Mouse (Mus musculus) stomach, postnatal 0 days (tissue): ENCODE data around the gene Pccb. TPM values are rescaled to one million over a fixed set of nuclear protein-coding genes. Genes with fewer than 3 reads are reported as not detected.

ENCODE experiments used
- ATAC-seq: fragments of 200-750 bp; cut with Nextera tagmentation; 2 replicates; pipeline ENCODE4 v1.8.0; 2017; ENCODE audit not compliant: low FRiP score, low TSS enrichment
- DNase-seq: peaks from one replicate; pipeline ENCODE4 v3.0.0-alpha.2; 2016; ENCODE audit warnings: low spot score
- H3K27ac ChIP-seq: fragments of 300-500 bp; sonication (generic); replicated peaks from 2 replicates; pipeline ENCODE4 v1.5.1; 2014; ENCODE audit warnings: mild to moderate bottlenecking, control low read depth
- H3K27me3 ChIP-seq: fragments of 300-500 bp; sonication (generic); 2 replicates; pipeline ENCODE4 v1.6.1; 2014; ENCODE audit warnings: low read length; ENCODE audit not compliant: control insufficient read depth, insufficient read depth
- H3K36me3 ChIP-seq: fragments of 300-500 bp; sonication (generic); 2 replicates; pipeline ENCODE4 v1.6.1; 2014; ENCODE audit warnings: low read length, mixed read lengths; ENCODE audit not compliant: control insufficient read depth, insufficient read depth
- H3K4me1 ChIP-seq: fragments of 300-500 bp; sonication (generic); replicated peaks from 2 replicates; pipeline ENCODE4 v1.6.1; 2014; ENCODE audit warnings: antibody characterized with exemption; ENCODE audit not compliant: control insufficient read depth, insufficient read depth
- H3K4me2 ChIP-seq: fragments of 300-500 bp; sonication (generic); replicated peaks from 2 replicates; pipeline ENCODE4 v1.6.1; 2014; ENCODE audit warnings: low read depth, mild to moderate bottlenecking, control low read depth, moderate library complexity
- H3K4me3 ChIP-seq: fragments of 300-500 bp; sonication (generic); 2 replicates; pipeline ENCODE4 v1.5.1; 2014; ENCODE audit warnings: low read depth, low read length, control low read depth
- H3K9ac ChIP-seq: fragments of 300-500 bp; sonication (generic); 2 replicates; pipeline ENCODE4 v1.6.1; 2014; ENCODE audit warnings: mild to moderate bottlenecking, low read length, control low read depth, mixed read lengths
- H3K9me3 ChIP-seq: fragments of 300-500 bp; sonication (generic); 2 replicates; pipeline ENCODE4 v1.6.1; 2016; ENCODE audit warnings: low read length; ENCODE audit not compliant: control insufficient read depth
- CTCF ChIP-seq: IDR thresholded peaks from 2 replicates; pipeline ENCODE4 v1.5.1; 2016; ENCODE audit warnings: antibody characterized with exemption, low read depth, mild to moderate bottlenecking, moderate library complexity
- EP300 ChIP-seq: optimal IDR thresholded peaks from 2 replicates; pipeline ENCODE3; 2016; ENCODE audit warnings: antibody characterized with exemption
- WGBS: fragments of 180-500 bp; shearing (Covaris S2); extraction: QIAGEN DNeasy Blood & Tissue Kit; methylation state at CpG from one replicate; pipeline ENCODE4 v1.1.7; 2014; 5-methylcytosine and 5-hydroxymethylcytosine counted together
- polyA plus RNA-seq: library from polyadenylated mRNA; unstranded; fragments of >200 nt; fragmentation: Nextera tagmentation; extraction: Ambion mirVana; gene quantifications from 2 replicates; pipeline ENCODE4 v1.2.1, GENCODE M21; 2015

Pccb gene
- polyA plus RNA-seq, 1 experiment from 2014 or later: 29.9 TPM

DNA sequence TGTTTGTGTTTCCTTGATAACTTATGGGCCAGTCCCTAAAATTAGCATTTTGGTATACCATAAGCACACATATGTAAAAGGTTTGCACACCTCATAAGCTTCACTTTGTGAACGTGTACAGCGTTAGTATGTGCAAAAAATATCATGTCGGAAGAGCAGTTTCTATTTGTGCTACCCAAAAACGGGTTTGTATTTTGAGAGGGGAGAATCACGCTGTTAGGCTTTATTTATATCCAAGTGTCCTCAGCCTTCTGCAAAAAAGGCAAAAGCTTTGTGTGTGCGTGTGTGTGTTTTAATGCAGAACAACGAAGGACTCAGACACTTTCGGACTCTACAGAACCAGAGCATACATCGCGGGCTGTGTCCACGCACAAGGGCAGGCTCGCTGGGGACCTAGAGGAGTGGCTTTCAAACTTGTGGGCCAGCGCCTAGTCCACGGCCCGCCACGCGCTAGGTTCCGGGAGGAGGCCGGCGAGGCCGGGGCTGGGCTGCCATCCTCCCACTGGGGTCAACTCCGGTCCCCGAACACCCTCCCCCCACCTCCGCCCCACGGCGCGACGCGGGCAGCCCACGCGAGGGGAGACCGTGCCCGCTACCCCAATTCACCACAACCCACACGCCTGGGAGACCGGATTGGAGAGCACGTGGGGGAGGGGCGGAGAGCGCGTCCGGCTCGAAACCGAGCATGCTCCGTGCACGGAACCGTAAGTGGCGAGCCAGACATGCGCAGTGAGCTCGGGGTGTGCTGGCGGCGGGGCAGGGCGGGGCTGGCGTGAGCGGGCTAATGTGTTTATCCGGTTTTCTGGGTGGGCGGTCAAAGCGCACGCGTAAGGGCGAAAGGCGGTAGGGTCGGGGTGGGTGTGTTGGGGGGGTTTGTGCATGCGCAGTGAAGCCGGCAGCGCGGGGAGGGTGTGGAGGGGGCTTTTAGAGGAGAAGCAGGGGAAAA lies 38.6 kb upstream of the Pccb start:
- Histone ChIP-seq H3K4me2 (peak overlapping the region; percentile 73), H3K27ac (peak overlapping the region; percentile 100), H3K36me3 (no peaks in the 10 kb centered on the region), H3K27me3 (no peaks in the 10 kb centered on the region), H3K9ac (peak overlapping the region; percentile 99), H3K4me3 (peak overlapping the region; percentile 98), H3K9me3 (no peaks in the 10 kb centered on the region), H3K4me1 (no peaks in the 10 kb centered on the region)
- 1% methylated on average over 53 of the region's 65 CpGs for WGBS
- ATAC-seq: peak; percentile 94
- no peak for TF ChIP-seq CTCF
- DNase-seq: peak; percentile 99

DNA sequence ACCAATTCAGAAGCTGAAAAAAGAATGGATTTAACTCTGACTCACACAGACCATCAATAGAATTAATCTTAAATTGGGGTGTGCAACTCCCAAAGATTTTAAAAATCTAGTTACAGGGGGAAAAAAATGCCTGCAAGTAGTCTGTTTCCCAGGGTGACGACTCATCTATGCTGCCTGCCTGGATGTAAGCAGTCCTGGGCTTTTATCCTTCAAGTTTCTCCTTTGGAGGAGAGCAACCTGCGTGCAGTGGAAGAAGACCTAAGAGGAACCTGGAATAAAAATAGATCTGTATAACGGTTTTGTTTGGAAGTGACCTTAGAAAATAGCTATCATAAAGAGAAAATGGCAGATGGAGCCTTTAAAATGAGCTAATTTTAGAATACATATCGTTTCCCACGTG lies 37.8 kb upstream of the Pccb start:
- no peaks in the 10 kb centered on the region for H3K9me3 ChIP-seq
- H3K9ac ChIP-seq: no peak overlapping the region
- no peaks in the 10 kb centered on the region for H3K36me3 ChIP-seq
- DNase-seq (no peak), ATAC-seq (no peak)
- H3K4me3 ChIP-seq: 0 out of 2 replicates have a peak overlapping the region, but pooled peaks have one; percentile 98
- no peak overlapping the region for H3K27ac ChIP-seq
- TF ChIP-seq CTCF: no peak
- TF ChIP-seq EP300: no peak
- peak overlapping the region; percentile 73 for H3K4me2 ChIP-seq
- 28% methylated on average over 5 of the region's 5 CpGs for WGBS
- H3K4me1 ChIP-seq: no peaks in the 10 kb centered on the region
- H3K27me3 ChIP-seq: no peaks in the 10 kb centered on the region

DNA sequence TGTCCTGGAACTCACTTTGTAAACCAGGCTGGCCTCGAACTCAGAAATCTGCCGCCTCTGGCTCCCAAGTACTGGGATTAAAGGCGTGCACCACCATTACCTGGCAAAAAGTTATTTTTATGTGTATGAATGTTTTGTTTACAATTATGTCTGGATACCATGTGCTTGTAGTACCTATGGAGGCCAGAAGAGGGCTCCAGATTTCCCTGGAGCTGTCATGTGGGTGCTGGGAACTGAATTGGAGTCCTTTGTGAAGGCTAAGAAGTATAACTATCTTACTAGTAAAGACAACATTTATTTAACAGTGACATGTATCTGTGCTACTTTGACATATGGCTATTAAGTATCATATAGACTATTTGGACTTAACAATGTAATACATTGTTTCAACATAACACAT lies 35.1 kb upstream of the Pccb start:
- no peak overlapping the region for H3K4me3 ChIP-seq
- no peaks in the 10 kb centered on the region for H3K9me3 ChIP-seq
- no peak for ATAC-seq
- H3K27me3 ChIP-seq: no peaks in the 10 kb centered on the region
- no peak overlapping the region for H3K4me2 ChIP-seq
- WGBS: 95% methylated on average over 3 of the region's 3 CpGs
- DNase-seq: no peak
- no peak for TF ChIP-seq EP300
- peak; percentile 40 for TF ChIP-seq CTCF
- no peak overlapping the region for H3K9ac ChIP-seq
- no peaks in the 10 kb centered on the region for H3K36me3 ChIP-seq
- no peak overlapping the region for H3K27ac ChIP-seq
- no peaks in the 10 kb centered on the region for H3K4me1 ChIP-seq

DNA sequence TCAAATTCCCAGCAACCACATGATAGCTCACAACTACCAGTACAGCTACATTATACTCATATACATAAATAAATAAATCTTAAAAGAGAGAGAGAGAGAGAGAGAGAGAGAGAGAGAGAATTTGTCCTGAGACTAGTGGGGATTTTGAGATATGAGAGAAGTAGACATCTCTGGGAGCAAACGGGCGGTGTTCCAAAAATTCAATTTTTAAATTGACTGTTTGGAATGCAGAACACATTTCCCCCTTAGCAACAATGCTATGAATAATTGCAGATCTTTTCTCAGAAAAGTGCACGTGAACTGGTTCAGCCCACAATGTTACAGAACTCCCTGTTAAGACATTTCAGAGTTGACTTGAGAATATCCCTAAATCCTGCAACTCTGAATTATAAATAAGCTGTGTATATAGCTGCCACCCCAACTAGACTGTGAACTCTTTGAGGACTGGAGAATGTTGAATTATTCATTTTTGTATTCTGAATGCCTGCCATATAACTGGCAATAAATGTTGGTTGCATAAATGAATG lies 30.4 kb upstream of the Pccb start:
- H3K36me3 ChIP-seq: no peaks in the 10 kb centered on the region
- no peak overlapping the region for H3K4me2 ChIP-seq
- 68% methylated on average over 3 of the region's 3 CpGs for WGBS
- H3K4me1 ChIP-seq: no peaks in the 10 kb centered on the region
- no peaks in the 10 kb centered on the region for H3K27me3 ChIP-seq
- no peak overlapping the region for H3K4me3 ChIP-seq
- no peak for TF ChIP-seq CTCF
- no peak for TF ChIP-seq EP300
- no peak for DNase-seq
- no peak overlapping the region for H3K9ac ChIP-seq
- H3K27ac ChIP-seq: no peak overlapping the region
- no peaks in the 10 kb centered on the region for H3K9me3 ChIP-seq
- no peak for ATAC-seq

DNA sequence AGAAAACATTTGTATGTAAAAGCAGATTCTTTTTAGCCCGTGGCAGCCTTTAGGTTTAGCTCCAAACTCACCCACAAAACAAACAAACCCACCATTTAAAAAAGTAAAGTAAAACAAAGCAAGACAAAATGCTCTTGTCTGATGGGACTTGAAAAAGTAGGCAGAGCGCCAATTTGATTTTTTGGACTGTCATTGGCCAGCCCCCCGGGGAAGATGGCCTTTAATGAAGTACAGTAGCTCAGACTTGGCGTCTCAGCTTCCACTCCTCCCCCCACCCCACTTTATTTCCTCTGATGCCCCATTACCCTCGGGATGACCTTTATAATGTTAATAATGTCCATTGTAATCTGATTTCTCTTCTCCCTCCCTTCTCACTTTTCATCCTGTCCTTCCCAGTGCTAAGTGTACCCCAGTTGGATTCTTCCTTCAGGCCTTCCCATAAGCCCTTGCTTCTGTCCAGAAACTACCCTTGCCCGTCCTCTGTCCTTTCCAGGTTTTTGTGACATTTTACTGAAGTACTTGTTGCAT lies 27.6 kb upstream of the Pccb start:
- DNase-seq (no peak), ATAC-seq (no peak)
- no peak overlapping the region for H3K4me3 ChIP-seq
- no peak overlapping the region for H3K9ac ChIP-seq
- TF ChIP-seq CTCF: no peak
- H3K27me3 ChIP-seq: no peaks in the 10 kb centered on the region
- no peak overlapping the region for H3K4me2 ChIP-seq
- H3K36me3 ChIP-seq: no peaks in the 10 kb centered on the region
- no peaks in the 10 kb centered on the region for H3K9me3 ChIP-seq
- WGBS: 54% methylated on average over 6 of the region's 6 CpGs
- H3K27ac ChIP-seq: no peak overlapping the region
- no peaks in the 10 kb centered on the region for H3K4me1 ChIP-seq

DNA sequence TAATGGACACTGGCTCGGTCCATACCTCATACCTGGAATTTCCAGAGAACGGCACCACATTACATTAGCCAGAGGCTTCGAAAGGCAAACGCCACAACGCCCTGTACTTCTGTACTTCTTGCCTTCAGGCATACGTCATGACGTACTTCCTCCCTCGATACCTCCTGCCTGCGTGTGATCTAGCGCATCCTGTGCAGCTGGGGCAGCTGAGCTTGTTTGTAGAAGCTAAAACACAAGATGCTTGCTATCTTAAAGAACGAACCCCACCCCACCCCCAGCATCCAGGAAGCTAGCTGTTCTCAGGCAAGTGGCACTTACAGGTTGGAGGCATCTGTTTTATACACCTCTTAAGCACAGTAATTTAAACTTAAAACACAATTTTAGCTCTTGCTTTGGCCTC lies 26.3 kb upstream of the Pccb start:
- H3K36me3 ChIP-seq: no peaks in the 10 kb centered on the region
- no peak for TF ChIP-seq CTCF
- TF ChIP-seq EP300: no peak
- 58% methylated on average over 11 of the region's 11 CpGs for WGBS
- peak; percentile 42; the same call in 1 of the 2 replicates for ATAC-seq
- no peaks in the 10 kb centered on the region for H3K4me1 ChIP-seq
- H3K27me3 ChIP-seq: no peaks in the 10 kb centered on the region
- no peak overlapping the region for H3K27ac ChIP-seq
- no peak overlapping the region for H3K4me2 ChIP-seq
- no peaks in the 10 kb centered on the region for H3K9me3 ChIP-seq
- DNase-seq: no peak
- H3K4me3 ChIP-seq: no peak overlapping the region
- H3K9ac ChIP-seq: no peak overlapping the region
